Mouse (Mus musculus): ENCODE measurements at regions not wholly inside any gene's neighbourhood (a gene's known extent, or its start where the extent isn't known, plus 50 kb on each side); places are given as distances from the start of the nearest gene placed in this dataset.
"Not testable (repeated sequence)": the region's sequence is repeated elsewhere in the genome, so short reads cannot be mapped to it uniquely, and the experiment has no call there.

- DNase-seq = no peak
These were observed 782.6 kb upstream of the Agtr1b start for GRCm38 (mm10) chr3:21149618-21150017.

- no peak for DNase-seq
These were observed 762.0 kb upstream of the Agtr1b start for GRCm38 (mm10) chr3:21128821-21129504.

GRCm38 (mm10) chr3:21126191-21126590 is 759.2 kb upstream of the Agtr1b start:
- DNase-seq = no peak

GRCm38 (mm10) chr3:21118164-21118902 is 751.4 kb upstream of the Agtr1b start:
- no peak for DNase-seq

GRCm38 (mm10) chr3:21111735-21112518 is 745.0 kb upstream of the Agtr1b start:
- DNase-seq = no peak

- no peak for DNase-seq
These were observed 723.2 kb upstream of the Agtr1b start for GRCm38 (mm10) chr3:21090206-21090605.

GRCm38 (mm10) chr3:21086426-21086825 is 719.4 kb upstream of the Agtr1b start:
- no peak for DNase-seq

- DNase-seq = no peak
These were observed 710.6 kb upstream of the Agtr1b start for GRCm38 (mm10) chr3:21077548-21077947.

GRCm38 (mm10) chr3:21053337-21053736 is 686.4 kb upstream of the Agtr1b start:
- not testable (repeated sequence) for DNase-seq

- not testable (repeated sequence) for DNase-seq
These were observed 682.4 kb upstream of the Agtr1b start for GRCm38 (mm10) chr3:21049365-21049764.

- no peak for DNase-seq
These were observed 679.0 kb upstream of the Agtr1b start for GRCm38 (mm10) chr3:21045981-21046380.

GRCm38 (mm10) chr3:21025876-21026275 is 658.9 kb upstream of the Agtr1b start:
- no peak for DNase-seq

GRCm38 (mm10) chr3:21020946-21021345 is 654.0 kb upstream of the Agtr1b start:
- DNase-seq = no peak

GRCm38 (mm10) chr3:21020297-21020696 is 653.3 kb upstream of the Agtr1b start:
- DNase-seq = no peak

- DNase-seq = no peak
These were observed 642.7 kb upstream of the Agtr1b start for GRCm38 (mm10) chr3:21009650-21010049.

GRCm38 (mm10) chr3:20998295-20998694 is 631.3 kb upstream of the Agtr1b start:
- DNase-seq = no peak

GRCm38 (mm10) chr3:20989486-20989970 is 622.6 kb upstream of the Agtr1b start:
- no peak for DNase-seq

- no peak for DNase-seq
These were observed 620.0 kb upstream of the Agtr1b start for GRCm38 (mm10) chr3:20986942-20987341.

GRCm38 (mm10) chr3:20986377-20986727 is 619.4 kb upstream of the Agtr1b start:
- DNase-seq = peak; percentile 11

GRCm38 (mm10) chr3:20985682-20986376 is 618.9 kb upstream of the Agtr1b start:
- peak; percentile 18 for DNase-seq

- no peak for DNase-seq
These were observed 617.2 kb upstream of the Agtr1b start for GRCm38 (mm10) chr3:20984146-20984545.

- no peak for DNase-seq
These were observed 606.1 kb upstream of the Agtr1b start for GRCm38 (mm10) chr3:20973077-20973476.

Measured in lung, postnatal 36 days (tissue).